Mouse (Mus musculus) MEL-GATA-1-ER (cell line): ENCODE results near the gene Camta1.

Experiments used
- DNase-seq: peaks from one replicate; pipeline ENCODE4 v3.0.0-alpha.2; 2012; ENCODE audit warnings: low read depth; ENCODE audit errors: extremely low read depth

The Camta1 gene

GRCm38 (mm10) chr4:151283092-151283741, 578.5 kb downstream of the Camta1 start:
- no peak for DNase-seq

GRCm38 (mm10) chr4:151282103-151282502, 579.6 kb downstream of the Camta1 start:
- no peak for DNase-seq

- DNase-seq: no peak
Measured at GRCm38 (mm10) chr4:151275292-151275691, 586.4 kb downstream of the Camta1 start.

GRCm38 (mm10) chr4:151263786-151264414, 597.8 kb downstream of the Camta1 start:
- no peak for DNase-seq

GRCm38 (mm10) chr4:151263052-151263451, 598.6 kb downstream of the Camta1 start:
- DNase-seq: no peak

GRCm38 (mm10) chr4:151256622-151257021, 605.1 kb downstream of the Camta1 start:
- DNase-seq: no peak

- DNase-seq: no peak
Measured at GRCm38 (mm10) chr4:151250824-151251223, 610.9 kb downstream of the Camta1 start.

GRCm38 (mm10) chr4:151245068-151245797, 616.4 kb downstream of the Camta1 start:
- DNase-seq: no peak

- DNase-seq: no peak
Measured at GRCm38 (mm10) chr4:151243445-151243844, 618.2 kb downstream of the Camta1 start.

- no peak for DNase-seq
Measured at GRCm38 (mm10) chr4:151242751-151243150, 618.9 kb downstream of the Camta1 start.

GRCm38 (mm10) chr4:151240465-151240864, 621.2 kb downstream of the Camta1 start:
- no peak for DNase-seq

GRCm38 (mm10) chr4:151238970-151239684, 622.5 kb downstream of the Camta1 start:
- no peak for DNase-seq

GRCm38 (mm10) chr4:151237501-151237900, 624.2 kb downstream of the Camta1 start:
- DNase-seq: no peak

GRCm38 (mm10) chr4:151234981-151235380, 626.7 kb downstream of the Camta1 start:
- no peak for DNase-seq

GRCm38 (mm10) chr4:151232028-151232427, 629.6 kb downstream of the Camta1 start:
- DNase-seq: no peak

- no peak for DNase-seq
Measured at GRCm38 (mm10) chr4:151229073-151229472, 632.6 kb downstream of the Camta1 start.

- no peak for DNase-seq
Measured at GRCm38 (mm10) chr4:151226496-151226895, 635.2 kb downstream of the Camta1 start.

GRCm38 (mm10) chr4:151224017-151224416, 637.7 kb downstream of the Camta1 start:
- no peak for DNase-seq

- DNase-seq: no peak
Measured at GRCm38 (mm10) chr4:151223263-151223996, 638.2 kb downstream of the Camta1 start.

GRCm38 (mm10) chr4:151222635-151223034, 639.0 kb downstream of the Camta1 start:
- DNase-seq: no peak
